Mouse (Mus musculus) spleen, adult 2 months (tissue): ENCODE measurements at regions not wholly inside any gene's neighbourhood (a gene's known extent, or its start where the extent isn't known, plus 50 kb on each side); places are given as distances from the start of the nearest gene placed in this dataset.

Experiments used
- CTCF ChIP-seq: fragments of 200-500 bp; IDR thresholded peaks from 2 replicates; pipeline ENCODE4 v1.5.1; 2011; ENCODE audit warnings: mild to moderate bottlenecking, inconsistent platforms; ENCODE audit not compliant: insufficient read depth, insufficient read length, insufficient replicate concordance; ENCODE audit errors: extremely low read depth
- POLR2A ChIP-seq: fragments of 200-500 bp; IDR thresholded peaks from 2 replicates; pipeline ENCODE4 v1.6.1; 2011; ENCODE audit warnings: low read depth, low read length, inconsistent platforms

DNA sequence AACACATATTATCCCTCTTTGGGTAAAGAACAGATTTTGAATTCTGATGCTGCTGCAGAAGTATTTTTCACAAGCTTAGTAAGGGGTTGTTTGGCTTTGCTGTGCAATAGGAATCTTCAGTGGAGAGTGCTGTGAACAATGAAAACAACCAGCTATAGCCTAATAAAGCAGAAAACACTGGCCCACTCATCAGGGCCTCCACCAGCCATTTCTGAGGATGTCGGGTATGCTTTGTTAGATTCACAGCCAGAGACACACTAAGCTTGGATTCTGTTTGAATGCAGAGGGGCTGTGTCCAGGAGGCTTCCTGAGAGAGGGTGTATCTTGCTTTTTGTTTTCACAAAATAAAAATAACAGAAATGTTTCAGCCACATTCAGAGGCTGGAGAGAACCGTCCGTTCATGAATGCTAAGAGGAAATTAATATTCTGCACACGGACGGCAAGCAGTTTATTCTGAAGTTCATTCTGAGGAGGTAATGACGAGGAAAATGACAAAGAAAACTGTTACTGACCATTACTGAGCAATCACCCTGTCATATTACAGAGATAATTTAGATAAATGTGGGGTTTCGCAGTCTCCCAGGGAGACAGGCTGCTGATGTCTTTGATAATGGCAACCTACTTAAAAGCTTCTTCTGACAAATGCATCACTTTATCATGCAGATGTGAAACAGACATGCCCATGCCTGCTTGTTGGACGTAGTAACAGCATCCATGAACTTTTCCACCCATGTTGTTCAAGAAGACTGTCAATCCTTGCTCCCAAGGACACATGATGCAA lies 198.1 kb upstream of the Myo3a start:
- no peak for TF ChIP-seq CTCF
- TF ChIP-seq POLR2A: no peak
